Mouse (Mus musculus) testis, postnatal 10 days (tissue): Measurements from ENCODE around the gene Ski.

Source experiments
- DNase-seq: peaks from one replicate; pipeline ENCODE4 v3.0.0; 2021; ENCODE audit warnings: low spot score

Ski gene

DNA sequence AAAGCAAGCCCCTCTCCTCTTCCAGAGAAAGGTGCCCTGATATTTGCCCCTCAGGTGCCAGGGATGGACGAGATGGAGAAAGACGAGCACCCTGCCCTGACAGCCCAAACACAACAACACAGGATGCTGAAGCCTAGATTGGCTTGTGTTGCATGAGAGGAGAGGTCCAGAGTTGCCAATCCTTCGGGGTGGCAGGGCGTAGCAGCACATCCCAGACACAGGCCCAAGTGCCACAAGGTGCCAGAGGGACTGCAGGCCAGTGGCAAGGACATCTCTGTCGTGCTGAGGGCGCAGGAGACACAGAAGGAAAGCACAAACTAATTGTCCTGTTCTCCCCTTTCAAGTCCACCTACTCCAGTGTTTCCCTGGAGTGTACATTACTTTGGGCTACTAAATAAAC is 8.2 kb downstream of the Ski start:
- DNase-seq = no peak

DNA sequence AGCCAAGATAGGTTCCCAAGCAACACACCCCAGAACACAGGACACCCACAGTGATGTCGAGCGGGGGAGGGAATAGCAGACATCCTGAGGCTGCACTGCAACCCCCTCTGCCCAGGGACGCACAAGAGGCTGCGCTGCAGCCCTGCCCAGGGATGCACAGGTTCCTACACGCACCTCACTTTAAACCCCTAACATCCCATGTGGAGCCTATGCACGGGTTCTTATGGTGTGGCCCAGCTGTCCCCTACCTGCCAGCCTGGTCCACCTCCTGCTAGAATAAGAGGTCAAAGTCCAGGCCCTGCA is 8.7 kb downstream of the Ski start:
- DNase-seq = no peak

DNA sequence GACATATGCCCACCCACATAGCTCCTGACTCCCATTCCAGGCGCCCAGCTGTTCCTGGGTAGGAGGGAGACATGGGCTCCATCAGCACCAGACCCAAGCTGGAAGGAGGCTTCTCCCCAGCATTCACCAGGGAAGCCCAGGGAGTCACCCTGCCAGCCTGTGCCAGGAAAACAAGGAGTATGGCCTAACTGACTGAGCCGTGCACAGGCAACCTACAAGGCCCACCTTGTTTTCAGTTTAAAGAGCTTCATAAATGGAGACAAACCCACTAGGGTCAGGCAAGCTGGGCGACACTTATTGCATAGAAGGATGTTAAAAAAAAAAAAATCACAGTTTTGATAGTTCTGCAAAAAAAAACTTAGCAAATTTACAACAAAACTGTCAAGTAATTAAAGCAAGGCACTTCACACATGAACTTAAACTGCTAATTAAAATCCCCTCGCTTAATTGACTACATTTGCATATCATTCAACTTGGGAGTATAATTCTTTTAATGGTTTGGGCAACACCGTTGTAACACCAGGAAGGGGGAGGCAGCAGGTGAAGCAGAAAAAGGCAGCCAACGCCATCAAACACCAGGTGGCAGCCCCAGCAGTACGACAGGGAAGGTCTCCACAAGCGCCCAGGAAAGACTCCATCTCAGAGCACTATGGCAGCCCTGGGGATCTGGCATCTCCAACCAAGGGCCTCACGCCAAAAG is 9.2 kb downstream of the Ski start:
- no peak for DNase-seq

DNA sequence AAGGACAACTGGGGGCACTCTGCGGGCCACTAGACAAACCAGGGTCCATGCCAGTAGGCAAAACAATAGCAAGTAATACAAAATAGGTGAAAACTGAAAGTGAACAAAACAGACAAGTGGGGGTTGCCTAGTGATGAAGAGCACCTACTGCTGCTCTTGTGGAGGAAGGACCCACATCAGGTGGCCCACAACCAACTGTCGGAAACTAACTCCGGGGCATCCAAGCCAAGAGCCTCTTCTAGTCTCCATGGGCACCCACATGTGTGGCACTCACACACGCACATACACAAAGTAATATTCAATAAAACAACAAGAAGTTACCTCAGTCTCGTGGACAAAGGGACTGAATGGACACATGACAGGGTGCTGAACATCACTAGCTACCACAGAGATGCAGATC is 12.9 kb downstream of the Ski start:
- DNase-seq = no peak

DNA sequence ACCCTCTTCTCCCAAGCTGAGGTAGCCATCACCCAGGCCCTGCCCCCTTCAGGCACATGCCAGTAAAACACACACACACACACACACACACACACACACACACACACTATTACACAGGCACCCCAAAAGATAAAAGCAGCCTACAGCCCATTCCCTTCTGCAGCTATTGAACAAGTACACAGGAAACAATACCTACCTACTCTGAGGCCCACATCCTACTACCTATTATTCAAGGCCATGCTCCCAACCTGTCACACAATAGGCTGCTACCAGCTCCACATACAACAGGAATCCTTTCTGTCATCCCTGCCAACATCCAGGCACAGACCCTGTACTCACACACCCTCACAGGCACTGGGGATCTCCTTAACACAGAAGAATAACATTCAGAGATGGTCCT is 13.3 kb downstream of the Ski start:
- no peak for DNase-seq

DNA sequence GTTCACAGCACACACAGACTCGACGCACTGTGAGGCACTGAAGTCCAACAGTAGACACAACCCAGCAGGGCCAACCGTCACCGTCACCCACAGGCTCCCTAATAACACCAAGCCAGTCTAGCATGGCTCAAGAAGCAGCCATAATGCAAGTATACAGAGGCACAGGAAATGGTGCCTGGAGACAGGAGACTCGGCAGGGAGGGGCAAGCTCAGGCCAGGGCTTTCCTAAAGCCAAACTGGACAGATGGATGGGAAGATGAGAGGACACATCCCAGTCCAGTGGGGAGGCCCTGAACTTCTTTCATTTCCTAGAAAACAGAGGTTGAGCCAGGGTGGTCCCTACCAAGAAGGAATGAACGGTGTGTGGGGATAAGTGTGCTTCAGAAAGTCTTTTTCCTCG is 13.8 kb downstream of the Ski start:
- DNase-seq = no peak

DNA sequence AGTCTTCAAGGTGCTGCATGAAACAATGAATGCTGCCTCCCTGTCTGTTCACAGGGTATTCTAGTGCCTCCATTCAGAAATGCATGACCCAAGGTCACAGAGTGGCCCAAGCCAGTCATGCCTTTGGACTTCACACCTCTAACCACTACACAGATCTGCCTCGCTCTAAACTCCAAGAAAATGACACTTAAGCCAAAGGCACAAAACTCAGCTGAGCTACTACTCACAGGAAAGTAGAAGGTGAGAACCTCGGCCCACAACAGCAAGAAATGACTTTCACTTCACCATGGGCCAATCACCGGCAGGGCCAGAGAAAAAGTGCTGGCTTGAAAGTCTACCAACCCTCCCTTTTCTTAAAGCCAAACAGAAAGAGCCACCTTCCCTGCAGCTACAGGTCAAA is 14.6 kb downstream of the Ski start:
- no peak for DNase-seq

DNA sequence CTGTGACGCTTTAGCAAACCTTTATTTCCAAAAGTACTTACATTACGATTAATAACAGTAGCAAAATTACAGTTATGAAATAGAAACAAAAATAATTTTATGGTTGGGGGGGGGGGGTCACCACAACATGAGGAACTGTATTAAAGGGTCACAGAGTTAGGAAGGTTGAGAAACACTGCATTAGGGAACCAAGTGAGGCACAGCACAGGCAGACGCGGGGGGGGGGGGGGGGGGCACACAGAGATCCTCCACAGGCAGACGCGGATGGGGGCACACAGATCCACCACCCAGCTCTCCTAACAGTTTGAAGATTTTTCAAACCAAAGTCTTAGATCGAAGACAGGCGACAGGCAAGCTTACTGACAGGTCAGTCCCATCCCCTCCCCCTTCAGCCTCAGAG is 15.9 kb downstream of the Ski start:
- no peak for DNase-seq

DNA sequence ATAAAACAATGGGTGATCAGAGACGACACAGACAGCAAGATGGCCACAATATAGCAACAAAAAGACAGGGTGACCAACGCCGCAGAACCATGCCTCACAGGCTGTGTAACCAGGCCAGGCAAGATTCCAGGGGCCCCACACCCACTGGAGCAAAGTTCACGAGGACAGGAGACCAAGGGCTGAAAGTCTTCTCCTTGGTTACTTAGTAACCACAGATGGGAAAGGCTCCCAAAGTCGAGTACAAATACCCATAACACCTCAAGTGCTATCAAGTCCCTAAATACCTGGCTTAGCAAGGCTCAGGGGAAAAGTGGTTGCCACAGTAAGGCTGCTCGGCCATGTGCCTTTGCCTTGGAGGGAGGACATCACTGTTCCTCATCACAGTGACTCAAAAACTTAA is 16.5 kb downstream of the Ski start:
- no peak for DNase-seq

DNA sequence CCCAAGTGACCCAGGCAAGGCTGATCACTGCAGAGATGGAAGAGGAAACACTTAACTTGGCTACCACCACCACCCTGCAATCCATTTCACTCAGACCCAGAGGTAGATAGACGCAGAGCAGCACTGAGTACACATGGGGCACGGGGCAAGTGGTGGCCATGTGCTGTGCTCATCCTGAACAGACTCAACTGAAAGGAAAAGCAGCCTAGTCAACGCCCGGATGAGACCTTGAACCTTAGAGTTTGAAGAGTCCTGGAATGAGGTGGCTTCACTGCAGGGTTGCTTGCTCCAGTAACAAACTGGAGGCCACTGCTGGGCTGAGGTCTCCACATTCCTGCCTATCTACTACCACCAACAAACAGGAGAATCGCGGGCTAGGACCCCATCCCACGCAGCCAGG is 20.6 kb downstream of the Ski start:
- DNase-seq = no peak

DNA sequence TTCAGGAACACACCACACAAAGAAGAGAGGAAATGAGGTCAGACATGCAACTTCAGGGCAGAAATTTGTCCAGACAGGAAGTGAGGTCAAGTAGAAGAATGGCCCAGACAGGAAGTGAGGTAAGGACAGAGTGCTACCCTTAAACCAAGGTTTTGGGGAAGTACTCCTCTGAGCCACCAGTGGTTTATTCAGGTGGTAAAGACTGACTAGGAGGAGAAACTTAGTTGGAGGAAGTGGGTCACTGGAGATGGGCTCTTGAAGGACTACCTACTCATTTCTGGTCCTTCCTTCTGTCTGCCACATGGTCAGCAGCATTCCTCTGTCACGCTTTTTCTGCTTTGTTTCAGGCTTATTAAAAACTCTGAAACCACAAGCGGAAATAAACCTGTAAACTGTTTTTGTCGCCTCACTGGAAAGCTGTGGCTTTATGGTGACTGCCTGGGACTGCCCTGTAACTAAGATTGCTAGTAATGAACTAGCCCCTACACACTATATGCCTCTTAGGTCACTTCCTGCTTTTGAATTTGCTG is 21.5 kb downstream of the Ski start:
- no peak for DNase-seq

DNA sequence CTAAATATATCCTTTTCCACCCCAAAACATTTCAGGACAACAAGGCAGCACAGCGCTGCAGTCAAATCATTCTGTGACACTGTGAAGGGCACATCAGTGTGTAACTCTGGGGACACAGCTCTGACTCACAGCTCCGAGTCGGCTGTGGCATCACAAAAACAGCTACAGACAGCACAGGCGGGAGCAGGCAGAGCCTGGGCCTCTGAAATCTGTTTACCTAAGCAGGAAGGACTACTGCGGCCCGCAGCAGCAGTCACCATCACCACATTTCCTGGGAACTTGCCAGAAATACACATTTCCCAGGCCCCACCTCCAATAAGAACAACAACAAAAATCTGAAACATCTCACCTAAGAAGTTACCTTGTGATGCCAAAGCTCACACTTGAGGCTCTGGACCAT is 24.7 kb downstream of the Ski start:
- DNase-seq = no peak

DNA sequence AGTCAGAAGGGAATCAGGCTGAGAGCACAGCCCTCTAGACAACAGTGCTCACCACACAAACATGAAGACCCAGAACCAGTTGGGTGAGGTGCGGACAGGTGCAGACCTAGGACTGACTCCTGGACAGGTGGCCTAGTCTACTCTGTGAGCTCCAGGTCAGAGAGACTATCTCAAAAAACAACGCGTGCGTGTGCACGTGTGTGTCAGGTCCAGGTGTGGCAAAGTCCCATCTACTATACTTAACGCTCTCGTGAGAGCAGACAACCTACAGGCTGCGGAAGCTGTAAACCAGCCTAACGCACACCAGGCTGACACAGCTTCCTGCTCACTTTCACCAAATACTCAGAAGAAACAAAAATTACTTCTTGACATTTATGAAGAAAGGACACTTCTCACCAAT is 27.2 kb downstream of the Ski start:
- no peak for DNase-seq

DNA sequence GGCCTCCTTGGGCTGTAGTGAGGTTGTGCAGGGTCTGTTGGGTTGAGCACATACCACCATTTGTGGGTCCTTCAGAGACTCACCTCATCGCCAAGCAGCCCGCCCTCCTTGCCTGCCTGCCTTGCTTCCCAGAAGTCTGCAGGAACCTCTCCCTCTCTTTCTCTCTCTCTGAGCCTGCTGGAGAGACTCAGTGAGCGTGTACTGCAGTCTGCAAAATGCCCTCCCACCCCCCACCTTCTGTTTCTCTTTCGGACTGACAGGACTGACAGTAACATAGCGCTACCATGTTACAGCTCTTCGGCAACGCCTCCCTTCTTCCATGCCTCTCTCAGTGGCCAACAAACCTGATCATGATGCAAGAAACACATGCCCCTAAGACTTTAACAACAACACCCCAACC is 32.1 kb downstream of the Ski start:
- no peak for DNase-seq

DNA sequence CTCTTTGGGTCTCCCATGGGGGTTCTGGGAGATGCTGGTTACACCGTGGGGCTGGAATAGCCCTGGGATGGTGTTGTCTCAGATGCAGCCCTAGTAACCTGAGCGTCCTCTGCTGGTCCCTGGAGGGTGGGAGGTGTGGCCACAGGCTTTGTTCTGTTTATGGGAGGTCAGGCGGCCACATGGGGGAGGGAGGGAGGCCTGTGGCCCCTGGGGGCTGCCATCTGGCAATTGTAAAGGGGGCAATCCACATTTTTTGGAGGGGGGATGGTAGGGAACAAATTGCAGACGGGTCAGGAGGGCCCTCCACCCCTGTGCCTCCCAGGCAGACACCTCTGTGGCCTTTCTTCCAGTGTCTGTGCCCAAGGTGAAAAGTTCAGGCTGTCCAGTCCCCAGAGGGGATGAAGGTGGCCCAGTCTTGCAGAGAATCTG is 32.7 kb downstream of the Ski start:
- no peak for DNase-seq

DNA sequence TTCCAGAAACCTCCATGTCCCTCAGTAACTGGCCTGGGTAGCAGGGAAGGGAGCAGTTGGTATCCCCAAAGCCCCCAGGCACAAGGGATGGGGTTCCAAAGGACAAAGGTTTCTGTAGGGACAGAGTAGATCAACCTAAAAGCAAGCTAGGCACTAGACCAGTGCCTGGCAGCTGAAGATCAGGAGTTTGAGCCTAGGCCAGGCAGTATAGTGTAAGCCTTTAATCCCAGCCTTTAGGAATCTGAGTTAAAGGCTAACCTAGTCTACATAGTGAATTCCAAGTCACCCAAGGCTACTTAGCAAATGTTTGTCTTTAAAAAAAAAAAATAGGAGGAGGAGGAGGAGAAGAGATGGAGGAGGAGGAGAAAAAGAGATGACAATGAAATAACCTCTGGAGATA is 33.6 kb downstream of the Ski start:
- DNase-seq = no peak

DNA sequence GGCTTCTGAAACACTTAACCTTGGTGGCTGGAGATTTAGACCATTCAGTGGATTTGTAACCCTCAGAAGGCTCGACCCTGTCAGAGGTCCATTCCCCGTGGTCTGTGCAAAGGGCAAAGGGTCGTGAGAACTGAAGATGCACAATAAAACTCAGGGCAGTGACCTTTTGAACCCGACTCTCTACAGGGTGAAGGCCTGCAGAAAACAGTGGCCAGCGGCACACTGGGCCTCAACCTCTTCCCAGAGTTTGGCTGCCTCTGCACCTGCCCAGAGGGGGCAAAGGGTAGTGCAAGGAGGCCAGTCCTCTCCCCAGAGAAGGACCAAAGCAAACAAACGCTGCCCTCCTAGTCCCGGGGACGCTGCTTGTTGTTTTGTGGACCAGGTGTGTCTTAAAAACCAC is 34.1 kb downstream of the Ski start:
- DNase-seq = no peak

DNA sequence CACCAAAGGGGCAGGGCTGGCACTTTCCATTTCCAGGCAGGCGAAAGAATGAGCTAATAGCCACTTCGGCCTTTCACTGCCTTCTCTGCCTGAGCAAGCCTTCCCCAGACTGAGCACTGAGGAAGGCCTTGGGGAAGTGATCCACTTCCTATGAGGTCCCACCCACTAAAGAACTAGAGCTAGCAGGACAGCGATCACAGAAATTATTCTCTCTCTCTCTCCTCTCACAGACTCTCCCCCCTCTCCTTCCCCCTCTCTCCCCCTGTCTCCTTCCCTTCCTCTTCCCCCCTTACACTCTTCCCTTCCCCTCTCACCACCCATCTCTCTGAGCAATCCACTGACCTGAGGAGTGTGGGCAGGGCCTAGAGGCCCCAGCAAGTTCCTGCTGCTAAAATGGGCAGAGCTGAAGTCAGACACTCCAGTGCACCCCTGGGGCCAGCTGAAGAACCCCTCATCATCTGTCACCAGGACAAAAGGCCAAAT is 35.2 kb downstream of the Ski start:
- DNase-seq = no peak

DNA sequence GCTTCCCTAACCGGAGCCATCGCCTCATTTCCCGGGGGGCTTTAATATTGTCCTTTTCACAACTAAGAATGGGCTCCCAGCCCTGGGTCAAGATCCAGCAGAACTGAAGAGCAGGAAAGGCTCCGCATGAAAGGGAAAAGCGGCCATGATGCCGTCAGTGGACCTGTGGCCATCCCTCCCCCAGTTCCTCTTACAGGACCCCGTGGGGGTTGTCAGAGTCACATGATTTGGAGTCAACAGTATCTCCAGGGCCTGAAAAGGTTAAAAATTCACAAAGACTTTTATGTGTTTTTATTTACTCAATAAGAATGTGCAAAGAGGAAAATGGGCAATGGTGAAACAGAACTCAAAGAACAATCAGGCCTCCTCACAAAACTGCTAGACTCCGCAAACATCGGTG is 36.5 kb downstream of the Ski start:
- DNase-seq = no peak

DNA sequence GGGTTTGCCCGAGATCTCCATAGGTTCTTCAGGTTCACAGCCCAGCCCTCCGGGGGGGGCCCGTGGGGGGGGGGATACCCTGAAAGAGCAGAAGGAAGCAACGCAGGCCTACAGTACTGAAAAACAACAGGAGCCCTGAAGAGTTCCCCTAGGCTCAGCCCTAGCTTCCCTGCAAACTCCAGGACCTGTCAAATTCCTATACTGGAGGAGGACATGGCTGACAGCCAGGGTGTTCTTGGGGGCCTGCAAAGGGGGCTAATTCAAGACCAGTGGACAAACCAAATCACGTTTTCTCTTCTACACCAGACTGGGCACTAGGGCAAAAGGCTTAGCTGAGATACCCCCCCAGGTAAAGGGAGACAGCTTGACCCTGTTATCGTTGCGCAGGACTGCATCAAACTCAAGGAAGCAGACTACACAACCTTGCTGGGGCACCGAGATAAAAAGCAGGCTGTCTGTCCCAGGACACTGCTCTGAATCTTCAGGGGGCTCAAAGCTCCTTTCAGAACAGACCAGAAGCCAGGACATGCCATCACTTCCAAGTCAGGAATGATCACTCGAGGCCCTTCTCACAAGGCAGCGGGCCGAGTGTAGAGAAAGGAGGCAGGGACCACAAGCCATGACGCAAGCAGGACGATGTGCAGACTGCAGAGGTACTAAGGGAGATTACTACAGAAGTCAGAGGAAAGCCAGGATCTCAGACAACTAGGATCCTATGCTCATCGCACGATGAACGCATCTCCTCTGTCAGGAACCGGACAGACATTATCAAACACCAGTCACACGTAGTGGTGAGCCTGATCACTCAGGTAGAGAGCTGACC is 37.9 kb downstream of the Ski start:
- DNase-seq = no peak

DNA sequence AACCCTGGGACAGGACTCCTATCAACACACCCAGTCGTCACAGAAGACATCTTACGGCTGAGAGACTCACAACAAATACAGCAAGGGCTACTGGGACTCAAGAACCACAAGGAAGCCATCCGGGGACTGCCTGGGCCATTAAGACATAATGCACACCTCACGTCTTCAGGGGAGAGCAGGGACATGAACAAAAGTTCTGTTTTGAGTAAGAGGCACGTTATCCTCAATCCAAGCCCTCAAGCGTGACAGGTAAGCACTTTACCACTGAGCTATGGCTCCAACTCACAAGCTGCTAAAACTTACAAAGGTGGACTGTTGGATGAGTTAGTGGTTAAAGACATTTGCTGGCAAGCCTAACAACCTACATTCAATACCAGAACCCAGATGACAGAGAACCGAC is 39.2 kb downstream of the Ski start:
- DNase-seq = no peak

DNA sequence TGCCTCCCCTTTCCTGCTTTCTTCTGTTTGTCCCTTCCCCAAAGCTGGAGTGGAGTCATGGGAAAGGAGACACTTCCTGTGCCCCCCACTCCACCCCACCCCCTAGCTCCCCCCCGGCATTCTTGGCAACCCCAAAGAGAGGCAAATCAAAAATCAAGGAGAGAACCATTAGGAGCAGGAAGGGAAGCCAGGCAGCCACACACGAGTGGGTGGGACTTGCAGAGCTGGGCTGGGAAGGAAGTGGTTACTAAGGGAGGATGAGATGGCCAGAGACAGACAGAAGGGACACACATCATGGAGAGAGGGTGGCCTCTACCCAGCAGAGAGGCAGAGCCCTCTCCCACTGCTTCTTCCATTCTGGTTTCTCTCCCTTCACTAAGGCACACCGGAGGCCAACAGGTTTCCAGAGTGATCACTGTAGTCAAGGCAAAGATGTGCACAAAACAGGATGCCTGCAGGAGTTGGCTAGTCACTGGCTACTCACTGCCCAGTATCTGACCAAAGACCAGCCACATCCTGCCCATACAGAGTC is 43.3 kb downstream of the Ski start:
- DNase-seq = no peak

DNA sequence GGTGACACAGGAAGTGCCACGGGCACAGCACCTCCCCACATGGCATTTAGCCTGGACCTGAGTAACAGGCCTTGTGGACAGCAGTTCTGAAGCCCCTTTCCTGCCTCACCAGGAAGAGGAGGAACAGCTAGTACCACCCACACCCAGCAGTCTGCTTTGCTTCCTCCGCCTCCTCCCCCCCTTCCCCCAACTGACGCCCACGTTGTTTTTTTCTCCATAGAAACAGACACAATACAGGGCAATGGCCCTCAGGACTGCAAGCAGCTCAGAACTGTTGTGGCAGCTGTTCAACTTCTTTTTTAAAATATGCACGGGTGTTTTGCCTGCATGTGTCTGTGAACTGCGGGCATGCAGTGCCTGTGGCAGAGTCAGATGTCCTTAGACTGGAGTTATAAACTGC is 44.1 kb downstream of the Ski start:
- peak; percentile 60 for DNase-seq
